Mouse (Mus musculus) myocyte (in vitro differentiated cells): ENCODE data around the gene Tmem63b.

ENCODE experiments used
- CEBPB ChIP-seq: IDR thresholded peaks from 2 replicates; pipeline ENCODE4 v1.6.1; 2011; ENCODE audit warnings: mild to moderate bottlenecking, moderate library complexity; ENCODE audit not compliant: poor library complexity, insufficient read depth, severe bottlenecking
- E2F4 ChIP-seq: IDR thresholded peaks from one replicate; pipeline ENCODE4 v1.6.1; 2011; ENCODE audit warnings: mild to moderate bottlenecking, control low read depth, moderate library complexity; ENCODE audit not compliant: insufficient read depth
- POLR2A ChIP-seq: IDR thresholded peaks from one replicate; pipeline ENCODE4 v1.6.1; 2011; ENCODE audit warnings: low read depth, mild to moderate bottlenecking, control low read depth, moderate library complexity; ENCODE audit not compliant: insufficient read length
- TCF12 ChIP-seq: IDR thresholded peaks from one replicate; pipeline ENCODE4 v1.6.1; 2011; ENCODE audit warnings: mild to moderate bottlenecking, control low read depth; ENCODE audit not compliant: poor library complexity, insufficient read depth, severe bottlenecking
- USF1 ChIP-seq: IDR thresholded peaks from one replicate; pipeline ENCODE4 v1.6.1; 2011; ENCODE audit warnings: low read depth, mild to moderate bottlenecking, control low read depth, moderate library complexity

- TF ChIP-seq POLR2A (no peak), CEBPB (no peak), TCF12 (no peak), USF1 (no peak), E2F4 (no peak)
These were observed 24.8 kb upstream of the Tmem63b start for GRCm38 (mm10) chr17:45711525-45711924.
